Mouse (Mus musculus) hindbrain, embryonic 15.5 days (tissue): ENCODE measurements around the gene Nat8f1. TPM values are rescaled to one million over a fixed set of nuclear protein-coding genes. Genes with fewer than 3 reads are reported as not detected.
"Not testable (repeated sequence)": the region's sequence is repeated elsewhere in the genome, so short reads cannot be mapped to it uniquely, and the experiment has no call there.

Experiments
- ATAC-seq: fragments of 200-750 bp; cut with Nextera tagmentation; 2 replicates; pipeline ENCODE4 v1.8.0; 2017; ENCODE audit warnings: low read depth, moderate number of reproducible peaks, moderate TSS enrichment; ENCODE audit not compliant: low FRiP score
- H3K27ac ChIP-seq: fragments of 300-500 bp; sonication (generic); replicated peaks from 2 replicates; pipeline ENCODE4 v1.5.1; 2015; ENCODE audit warnings: mild to moderate bottlenecking, inconsistent platforms
- H3K27me3 ChIP-seq: fragments of 300-500 bp; sonication (generic); 2 replicates; pipeline ENCODE4 v1.6.1; 2015; ENCODE audit warnings: control low read depth, inconsistent platforms
- H3K36me3 ChIP-seq: fragments of 300-500 bp; sonication (generic); 2 replicates; pipeline ENCODE4 v1.6.1; 2015; ENCODE audit warnings: control low read depth, inconsistent platforms
- H3K4me1 ChIP-seq: fragments of 300-500 bp; sonication (generic); replicated peaks from 2 replicates; pipeline ENCODE4 v1.6.1; 2015; ENCODE audit warnings: control low read depth, inconsistent platforms
- H3K4me2 ChIP-seq: fragments of 300-500 bp; sonication (generic); 2 replicates; pipeline ENCODE4 v1.6.1; 2015; ENCODE audit warnings: moderate library complexity, mild to moderate bottlenecking, inconsistent platforms
- H3K4me3 ChIP-seq: fragments of 300-500 bp; sonication (generic); 2 replicates; pipeline ENCODE4 v1.5.1; 2015; ENCODE audit warnings: mild to moderate bottlenecking, inconsistent platforms
- H3K9ac ChIP-seq: fragments of 300-500 bp; sonication (generic); 2 replicates; pipeline ENCODE4 v1.6.1; 2015; ENCODE audit warnings: inconsistent platforms
- H3K9me3 ChIP-seq: fragments of 300-500 bp; sonication (generic); 2 replicates; pipeline ENCODE4 v1.6.1; 2016; ENCODE audit warnings: control low read depth, inconsistent platforms
- WGBS: fragments of 180-500 bp; shearing (Covaris S2); methylation state at CpG from one replicate; pipeline ENCODE4 v1.1.7; 2015; 5-methylcytosine and 5-hydroxymethylcytosine counted together
- polyA plus RNA-seq: library from polyadenylated mRNA; unstranded; fragments of >200 nt; fragmentation: Nextera tagmentation; extraction: Ambion mirVana; gene quantifications from 2 replicates; pipeline ENCODE4 v1.2.1, GENCODE M21; 2015

Nat8f1 gene
- polyA plus RNA-seq, 1 experiment from 2014 or later, result 20.7 TPM

DNA sequence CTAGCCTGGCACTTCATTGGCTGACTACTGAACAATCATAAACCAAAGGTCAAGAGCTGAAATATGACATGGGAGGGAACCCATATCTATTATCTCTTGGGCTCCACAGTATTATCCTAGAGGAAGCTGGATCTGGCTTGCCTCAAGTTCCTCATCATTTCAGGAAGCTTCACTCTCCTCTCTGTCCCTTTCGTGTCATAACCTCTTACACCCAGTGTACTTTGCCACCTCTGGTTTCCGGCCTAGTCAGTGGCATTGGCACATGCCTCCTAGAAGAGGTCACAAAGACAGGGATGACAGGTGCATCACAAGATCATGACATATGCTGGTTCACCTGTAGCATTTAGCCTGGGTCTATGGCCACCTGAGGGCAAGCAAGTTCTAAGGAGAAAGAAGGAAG lies 13.2 kb downstream of the Nat8f1 start:
- no peak overlapping the region for H3K27ac ChIP-seq
- 98% methylated on average over 2 of the region's 2 CpGs for WGBS
- H3K9ac ChIP-seq, result no peak overlapping the region
- H3K9me3 ChIP-seq, result no peaks in the 10 kb centered on the region
- H3K27me3 ChIP-seq, result no peaks in the 10 kb centered on the region
- no peak overlapping the region for H3K4me3 ChIP-seq
- no peaks in the 10 kb centered on the region; the same call in 1 of the 2 replicates for H3K4me1 ChIP-seq
- ATAC-seq, result no peak
- H3K4me2 ChIP-seq, result no peak overlapping the region
- no peaks in the 10 kb centered on the region for H3K36me3 ChIP-seq

GRCm38 (mm10) chr6:85898596-85899475 lies 16.7 kb downstream of the Nat8f1 start:
- H3K4me3 ChIP-seq, H3K27me3 ChIP-seq, H3K9me3 ChIP-seq, H3K4me2 ChIP-seq, H3K4me1 ChIP-seq, H3K27ac ChIP-seq, H3K9ac ChIP-seq, H3K36me3 ChIP-seq: not testable (repeated sequence)
- ATAC-seq, result peak; percentile 56; the same call in 1 of the 2 replicates
- WGBS, result 74% methylated on average over 7 of the region's 8 CpGs

- 74% methylated on average over 25 of the region's 25 CpGs for WGBS
- not testable (repeated sequence) for H3K9ac ChIP-seq, ATAC-seq, H3K36me3 ChIP-seq, H3K27me3 ChIP-seq, H3K27ac ChIP-seq, H3K4me3 ChIP-seq, H3K4me2 ChIP-seq, H3K9me3 ChIP-seq, H3K4me1 ChIP-seq
Observed at GRCm38 (mm10) chr6:85895061-85895648, 20.3 kb downstream of the Nat8f1 start.

- H3K27me3 ChIP-seq, result no peaks in the 10 kb centered on the region
- H3K9me3 ChIP-seq, result peaks cover 6% of the 10 kb centered on the region
- no peak overlapping the region for H3K4me2 ChIP-seq
- H3K9ac ChIP-seq, result no peak overlapping the region
- no peak overlapping the region for H3K4me3 ChIP-seq
- ATAC-seq, result no peak
- H3K4me1 ChIP-seq, result no peaks in the 10 kb centered on the region
- 94% methylated on average over 2 of the region's 2 CpGs for WGBS
- no peaks in the 10 kb centered on the region for H3K36me3 ChIP-seq
- H3K27ac ChIP-seq, result no peak overlapping the region
Observed at GRCm38 (mm10) chr6:85888961-85889360, 26.5 kb downstream of the Nat8f1 start.

DNA sequence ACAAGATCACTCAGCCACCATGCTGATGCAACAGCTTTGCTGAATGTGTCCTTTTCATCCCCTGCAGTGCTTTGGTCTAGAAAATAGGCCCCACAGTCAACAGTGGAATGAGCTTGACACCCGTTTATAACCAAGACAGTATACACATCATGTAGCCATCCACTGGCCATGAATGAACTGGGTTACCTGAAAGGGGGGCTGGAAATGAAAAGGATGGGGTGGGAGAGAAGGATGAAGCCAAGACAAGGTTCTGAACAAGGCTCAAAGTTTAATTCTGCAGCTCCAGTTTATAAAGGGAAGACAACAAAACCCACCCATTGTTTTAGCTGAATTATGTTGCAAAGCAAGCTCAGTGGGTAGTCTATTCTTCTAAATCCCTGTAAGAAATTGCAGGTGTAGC lies 31.2 kb downstream of the Nat8f1 start:
- no peaks in the 10 kb centered on the region for H3K36me3 ChIP-seq
- H3K4me2 ChIP-seq, result no peak overlapping the region
- ATAC-seq, result no peak
- no peak overlapping the region for H3K27ac ChIP-seq
- no peaks in the 10 kb centered on the region for H3K27me3 ChIP-seq
- 91% methylated on average over 1 of the region's 1 CpGs for WGBS
- no peak overlapping the region for H3K4me3 ChIP-seq
- H3K4me1 ChIP-seq, result no peaks in the 10 kb centered on the region
- no peak overlapping the region for H3K9ac ChIP-seq
- H3K9me3 ChIP-seq, result peaks cover 16% of the 10 kb centered on the region

DNA sequence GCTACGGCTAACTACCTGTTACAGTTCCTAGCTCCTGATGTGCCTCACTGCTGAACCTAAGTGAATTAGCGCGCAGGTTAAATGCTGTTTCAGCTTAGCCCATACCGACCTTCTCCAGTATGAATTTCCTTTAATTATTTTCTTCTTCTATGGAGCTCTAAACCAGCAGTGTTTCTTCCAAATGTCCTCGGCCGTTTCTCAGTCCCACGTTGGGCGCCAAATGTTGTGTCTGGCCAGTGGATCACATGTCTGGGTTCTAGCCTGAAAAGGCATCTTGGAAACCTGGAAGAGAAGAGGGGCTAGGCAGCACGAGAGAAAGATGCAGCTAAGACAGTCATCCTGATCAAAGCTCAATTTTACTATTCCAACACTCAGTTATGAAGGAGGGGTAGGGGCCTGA lies 32.2 kb downstream of the Nat8f1 start:
- not testable (repeated sequence) for H3K27ac ChIP-seq, H3K4me2 ChIP-seq, H3K27me3 ChIP-seq, H3K4me3 ChIP-seq, H3K36me3 ChIP-seq, ATAC-seq, H3K4me1 ChIP-seq, H3K9ac ChIP-seq
- WGBS, result 97% methylated on average over 9 of the region's 9 CpGs
- peaks cover 16% of the 10 kb centered on the region for H3K9me3 ChIP-seq

DNA sequence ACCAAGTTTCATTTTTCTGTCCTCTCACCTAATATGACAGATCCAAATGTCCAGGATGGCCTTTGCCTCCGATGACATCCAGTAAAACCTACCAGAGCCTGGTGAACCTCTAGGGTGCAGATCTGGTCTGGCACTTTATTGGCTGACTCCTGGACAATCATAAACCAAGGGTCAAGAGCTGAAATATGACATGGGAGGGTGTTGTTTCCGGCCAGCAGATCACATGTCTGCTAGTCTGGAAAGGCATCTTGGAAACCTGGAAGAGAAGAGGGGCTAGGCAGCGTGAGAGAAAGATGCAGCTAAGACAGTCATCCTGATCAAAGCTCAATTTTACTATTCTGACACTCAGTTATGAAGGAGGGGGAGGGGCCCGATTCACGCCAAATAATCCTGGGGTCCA lies 46.5 kb downstream of the Nat8f1 start, which contains the start of gene Nat8f2:
Gene Nat8f2, minus strand, starts transcription at position 153 of the 400 bp plus-strand sequence.
- H3K36me3 ChIP-seq, H3K9ac ChIP-seq, ATAC-seq, H3K9me3 ChIP-seq, H3K4me3 ChIP-seq, H3K27me3 ChIP-seq, H3K4me2 ChIP-seq, H3K27ac ChIP-seq, H3K4me1 ChIP-seq: not testable (repeated sequence)
- WGBS, result 90% methylated on average over 5 of the region's 5 CpGs

DNA sequence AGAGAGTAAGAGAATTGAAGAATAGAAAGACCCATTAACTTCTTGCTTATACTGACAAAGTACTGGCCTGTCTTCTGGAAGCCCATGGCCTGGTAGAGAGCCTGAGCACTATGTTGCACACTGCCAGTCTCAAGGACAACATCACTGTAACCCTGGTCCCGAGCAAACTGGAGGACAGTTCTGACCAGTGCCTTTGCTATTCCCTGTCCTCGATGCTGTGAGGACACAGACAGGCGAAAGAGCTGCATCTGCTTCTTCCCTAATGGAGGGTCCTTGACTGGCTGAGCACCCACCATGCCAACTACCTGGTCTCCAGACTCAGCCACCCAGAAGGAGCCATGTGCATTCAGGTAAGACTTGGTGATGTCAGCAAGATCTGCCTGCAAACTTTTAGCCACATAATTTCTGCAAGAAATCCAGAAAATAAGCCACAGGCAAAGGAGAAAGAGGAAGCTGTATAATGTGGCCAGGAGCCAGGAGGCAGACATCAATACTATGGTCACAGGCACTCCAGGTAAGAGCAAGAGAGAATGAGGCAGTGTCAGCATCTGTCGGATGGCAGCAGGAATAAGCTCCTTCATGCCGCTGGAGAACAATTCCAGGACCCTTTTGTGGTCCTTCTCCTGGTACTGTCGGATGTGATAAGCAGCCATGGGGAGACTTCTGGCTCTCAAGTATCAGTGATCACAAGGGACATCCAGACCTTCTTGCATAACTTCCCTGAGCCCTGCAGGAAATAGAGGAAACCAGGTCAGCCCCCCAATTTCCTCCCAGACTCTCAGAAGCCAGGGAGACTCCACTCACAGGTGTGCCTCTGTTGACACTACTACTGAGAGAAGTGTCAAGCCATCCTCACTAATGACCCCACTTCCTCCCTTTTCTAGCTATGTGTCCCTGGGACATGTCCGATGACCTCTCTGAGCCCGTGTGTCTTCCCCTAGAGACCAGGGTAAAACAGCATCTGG lies 47.5 kb downstream of the Nat8f1 start:
- Histone ChIP-seq H3K9me3 (no peaks in the 10 kb centered on the region), H3K4me1 (no peaks in the 10 kb centered on the region), H3K4me2 (no peak overlapping the region), H3K27me3 (no peaks in the 10 kb centered on the region), H3K36me3 (no peaks in the 10 kb centered on the region), H3K4me3 (no peak overlapping the region), H3K9ac (no peak overlapping the region), H3K27ac (no peak overlapping the region)
- ATAC-seq, result no peak
- WGBS, result 88% methylated on average over 8 of the region's 8 CpGs

DNA sequence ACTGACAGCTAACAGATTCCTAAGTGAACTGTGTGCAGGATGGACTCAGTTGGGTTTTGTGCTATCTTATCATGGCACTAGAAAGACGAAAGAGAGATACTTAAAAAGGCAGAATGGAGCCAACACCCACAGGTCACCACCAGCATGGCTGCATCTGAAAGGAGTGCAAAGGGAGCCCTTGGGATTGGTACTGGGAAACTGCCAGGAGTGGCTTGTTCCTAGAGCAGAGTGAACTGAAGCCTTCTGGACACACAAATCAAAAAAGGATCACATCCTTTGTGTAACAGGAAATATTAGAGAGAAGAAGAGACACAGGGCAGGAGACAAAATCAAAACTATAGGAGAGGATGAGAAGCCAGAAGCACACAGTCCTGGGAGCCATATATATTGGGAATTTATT lies 48.5 kb downstream of the Nat8f1 start:
- WGBS, result 53% methylated on average over 1 of the region's 1 CpGs
- ATAC-seq, H3K27ac ChIP-seq, H3K36me3 ChIP-seq, H3K27me3 ChIP-seq, H3K4me2 ChIP-seq, H3K4me1 ChIP-seq, H3K4me3 ChIP-seq, H3K9ac ChIP-seq, H3K9me3 ChIP-seq: not testable (repeated sequence)

GRCm38 (mm10) chr6:85866166-85866565 lies 49.3 kb downstream of the Nat8f1 start:
- H3K4me3 ChIP-seq, H3K9ac ChIP-seq, H3K27ac ChIP-seq, H3K9me3 ChIP-seq, H3K4me1 ChIP-seq, H3K27me3 ChIP-seq, ATAC-seq, H3K36me3 ChIP-seq, H3K4me2 ChIP-seq: not testable (repeated sequence)
- 88% methylated on average over 3 of the region's 3 CpGs for WGBS

- not testable (repeated sequence) for H3K4me3 ChIP-seq, H3K4me2 ChIP-seq, H3K9ac ChIP-seq, H3K27me3 ChIP-seq, H3K9me3 ChIP-seq, H3K4me1 ChIP-seq, H3K36me3 ChIP-seq, H3K27ac ChIP-seq
- ATAC-seq, result peak; percentile 79
- WGBS, result 75% methylated on average over 6 of the region's 7 CpGs
Observed at GRCm38 (mm10) chr6:85864900-85865639, 50.4 kb downstream of the Nat8f1 start.
